ENCODE assay signal across 8 mouse cellular contexts in genomic region chr13:80883190-80883589, GRCm38 (mm10). TPM values are rescaled to one million over a fixed set of nuclear protein-coding genes. Genes with fewer than 3 reads are reported as not detected.
DNase-seq lines count a peak whose midpoint lies in the region; ATAC-seq and TF ChIP-seq lines count a peak whose summit lies in the region.

Gene Arrdc3, plus strand, starts transcription at chr13:80883384.

- peak within 1 kb of the TSS; percentile 99 for H3K9ac ChIP-seq in embryonic facial prominence, embryonic 13.5 days
- peak within 1 kb of the TSS; percentile 94 for H3K9ac ChIP-seq in heart, adult 2 months (ENCODE audit: low read depth, low read length)
- peak within 1 kb of the TSS; percentile 99 for H3K9ac ChIP-seq in limb, embryonic 13.5 days
- peak within 1 kb of the TSS; percentile 100 for H3K9ac ChIP-seq in midbrain, embryonic 16.5 days (ENCODE audit: low read depth, low read length)

- H3K9me3 ChIP-seq in embryonic facial prominence, embryonic 13.5 days, result no peaks in the 10 kb centered on the region
- no peaks in the 10 kb centered on the region for H3K9me3 ChIP-seq in limb, embryonic 13.5 days
- no peaks in the 10 kb centered on the region for H3K9me3 ChIP-seq in midbrain, embryonic 16.5 days (replicated peaks; ENCODE audit: control insufficient read depth, low read length, poor library complexity, severe bottlenecking)

- H3K36me3 ChIP-seq in embryonic facial prominence, embryonic 13.5 days, result peaks cover 7% of the 10 kb centered on the region; the same call in 1 of the 2 replicates
- H3K36me3 ChIP-seq in heart, adult 2 months (ENCODE audit: control insufficient read depth, insufficient read depth, low read length), result peaks cover 9% of the 10 kb centered on the region
- peaks cover 7% of the 10 kb centered on the region for H3K36me3 ChIP-seq in limb, embryonic 13.5 days
- peaks cover 5% of the 10 kb centered on the region; the same call in 1 of the 2 replicates for H3K36me3 ChIP-seq in midbrain, embryonic 16.5 days (ENCODE audit: control insufficient read depth, insufficient read depth, low read length)

- H3K4me1 ChIP-seq in embryonic facial prominence, embryonic 13.5 days, result no peaks in the 10 kb centered on the region
- H3K4me1 ChIP-seq in heart, adult 2 months (ENCODE audit: control insufficient read depth, insufficient read depth, low read length), result peaks cover 2% of the 10 kb centered on the region
- peaks cover 3% of the 10 kb centered on the region for H3K4me1 ChIP-seq in limb, embryonic 13.5 days
- peaks cover 3% of the 10 kb centered on the region; the same call in 1 of the 2 replicates for H3K4me1 ChIP-seq in midbrain, embryonic 16.5 days (ENCODE audit: control insufficient read depth, insufficient read depth, low read length)

- ATAC-seq in embryonic facial prominence, embryonic 13.5 days (ENCODE audit: insufficient number of reproducible peaks, insufficient read depth, low FRiP score, low TSS enrichment, low read depth), result peak; percentile 52
- peak; percentile 65 for ATAC-seq in limb, embryonic 13.5 days (ENCODE audit: low FRiP score, low read depth)
- peak; percentile 60 for ATAC-seq in midbrain, embryonic 16.5 days

- H3K27me3 ChIP-seq in embryonic facial prominence, embryonic 13.5 days, result no peaks in the 10 kb centered on the region; the same call in 1 of the 2 replicates
- H3K27me3 ChIP-seq in heart, adult 2 months (ENCODE audit: control insufficient read depth, insufficient read depth, low read length), result no peaks in the 10 kb centered on the region; the same call in 1 of the 2 replicates
- no peaks in the 10 kb centered on the region for H3K27me3 ChIP-seq in limb, embryonic 13.5 days
- H3K27me3 ChIP-seq in midbrain, embryonic 16.5 days (ENCODE audit: control insufficient read depth, insufficient read depth, low read depth, low read length), result no peaks in the 10 kb centered on the region

- H3K27ac ChIP-seq in embryonic facial prominence, embryonic 13.5 days, result peak within 1 kb of the TSS; percentile 100
- peak within 1 kb of the TSS; percentile 97 for H3K27ac ChIP-seq in heart, adult 2 months
- peak within 1 kb of the TSS; percentile 100 for H3K27ac ChIP-seq in limb, embryonic 13.5 days
- peak within 1 kb of the TSS; percentile 100 for H3K27ac ChIP-seq in midbrain, embryonic 16.5 days (ENCODE audit: low read length)

- TF ChIP-seq POLR2A in heart, adult 2 months (IDR thresholded peaks at IDR 0.05; ENCODE audit: insufficient read depth, low read depth, low read length), result peak; percentile 100

- intact Hi-C loops in heart, adult 2 months (cut with DNase I), result loop anchor here (2.0 to 5.0 kb wide), 6 partner anchors 58 to 899 kb away; partner anchors contain the start of genes Cetn3 and Lysmd3

- under 1% methylated on average over 26 of the region's 31 CpGs for WGBS in embryonic facial prominence, embryonic 13.5 days
- under 1% methylated on average over 24 of the region's 31 CpGs for WGBS in heart, adult 2 months
- WGBS in limb, embryonic 13.5 days, result under 1% methylated on average over 26 of the region's 31 CpGs
- WGBS in midbrain, embryonic 16.5 days, result under 1% methylated on average over 21 of the region's 31 CpGs

- DNase-seq in 3134 (ENCODE audit: extremely low read depth, insufficient read length, low spot score), result peak; percentile 99
- peak; percentile 98 for DNase-seq in adrenal gland, postnatal 36 days
- peak; percentile 98 for DNase-seq in heart, adult 2 months
- DNase-seq in kidney, adult 8-10 months, result peak; percentile 96
- peak; percentile 94 to 98 for DNase-seq in spleen, postnatal 10 days (ENCODE audit: low spot score in 2 of 2)

- peak; percentile 95 for TF ChIP-seq EP300 in heart, adult 2 months (IDR thresholded peaks at IDR 0.05; ENCODE audit: insufficient read depth, low read depth, low read length)

- no peak for TF ChIP-seq CTCF in heart, adult 2 months (IDR thresholded peaks at IDR 0.05)

- peak within 1 kb of the TSS; percentile 59 for H3K4me2 ChIP-seq in embryonic facial prominence, embryonic 13.5 days
- H3K4me2 ChIP-seq in limb, embryonic 13.5 days (replicated peaks), result peak within 1 kb of the TSS; percentile 65
- H3K4me2 ChIP-seq in midbrain, embryonic 16.5 days (ENCODE audit: low read length), result peak within 1 kb of the TSS; percentile 54

- peak within 1 kb of the TSS; percentile 86 for H3K4me3 ChIP-seq in embryonic facial prominence, embryonic 13.5 days
- H3K4me3 ChIP-seq in heart, adult 2 months, result peak within 1 kb of the TSS; percentile 86
- peak within 1 kb of the TSS; percentile 88 for H3K4me3 ChIP-seq in limb, embryonic 13.5 days
- peak within 1 kb of the TSS; percentile 83 for H3K4me3 ChIP-seq in midbrain, embryonic 16.5 days (ENCODE audit: low read depth, low read length)

- H3K79me2 ChIP-seq in heart, adult 2 months (replicated peaks; ENCODE audit: control insufficient read depth, insufficient read depth, low read length), result no peaks in the 10 kb centered on the region

RNA-seq across cellular contexts. Expression of gene Arrdc3, which starts in this region (rescaled TPM):
- total RNA-seq in adrenal gland, postnatal 36 days (2021), result 100 to 1,000 TPM in 1 of 2 experiments, 10 to 100 TPM in 1; 72.9 to 186 TPM
- 52.8 and 58.2 TPM in 2 replicates for polyA plus RNA-seq in embryonic facial prominence, embryonic 13.5 days (2015; fragmentation: Nextera tagmentation; extraction: Ambion mirVana)
- 10 to 100 TPM; 29.3 to 30.5 TPM for total RNA-seq in heart, adult 2 months (2021)
- 25.8 and 48.4 TPM in 2 replicates for polyA plus RNA-seq in heart, adult 2 months (2012; rRNA removed)
- 75.6 and 77.1 TPM in 2 replicates for polyA plus RNA-seq in limb, embryonic 13.5 days (2015; fragmentation: Nextera tagmentation; extraction: Ambion mirVana)
- 53.4 and 55.8 TPM in 2 replicates for polyA plus RNA-seq in midbrain, embryonic 16.5 days (2015; fragmentation: Nextera tagmentation; extraction: Ambion mirVana)

Comparison
In these comparisons a context has a peak if more than half of its experiments do, and no peak if none do; other contexts are left out.
1. Peak in every context shown above with its lines: DNase-seq, ATAC-seq, H3K4me3 ChIP-seq and H3K27ac ChIP-seq.